Mouse (Mus musculus) intestine, postnatal 0 days (tissue): ENCODE measurements at regions not wholly inside any gene's neighbourhood (a gene's known extent, or its start where the extent isn't known, plus 50 kb on each side); places are given as distances from the start of the nearest gene placed in this dataset.

Source experiments
- ATAC-seq: fragments of 200-750 bp; cut with Nextera tagmentation; 2 replicates; pipeline ENCODE4 v1.8.0; 2017; ENCODE audit warnings: mild to moderate bottlenecking, moderate TSS enrichment, moderate library complexity
- H3K27ac ChIP-seq: fragments of 300-500 bp; sonication (generic); 2 replicates; pipeline ENCODE4 v1.5.1; 2014; ENCODE audit warnings: mild to moderate bottlenecking, low read depth, low read length, moderate library complexity
- H3K27me3 ChIP-seq: fragments of 300-500 bp; sonication (generic); replicated peaks from 2 replicates; pipeline ENCODE4 v1.6.1; 2014; ENCODE audit warnings: low read length, mixed read lengths; ENCODE audit not compliant: control insufficient read depth, insufficient read depth
- H3K36me3 ChIP-seq: fragments of 300-500 bp; sonication (generic); 2 replicates; pipeline ENCODE4 v1.6.1; 2014; ENCODE audit warnings: mild to moderate bottlenecking, moderate library complexity; ENCODE audit not compliant: control insufficient read depth, insufficient read depth
- H3K4me1 ChIP-seq: fragments of 300-500 bp; sonication (generic); replicated peaks from 2 replicates; pipeline ENCODE4 v1.6.1; 2014; ENCODE audit warnings: antibody characterized with exemption, low read length, mixed read lengths; ENCODE audit not compliant: control insufficient read depth, insufficient read depth
- H3K4me2 ChIP-seq: fragments of 300-500 bp; sonication (generic); replicated peaks from 2 replicates; pipeline ENCODE4 v1.6.1; 2014; ENCODE audit warnings: low read depth, mild to moderate bottlenecking, moderate library complexity
- H3K4me3 ChIP-seq: fragments of 300-500 bp; sonication (generic); 2 replicates; pipeline ENCODE4 v1.5.1; 2014; ENCODE audit warnings: low read depth, low read length
- H3K9ac ChIP-seq: fragments of 300-500 bp; sonication (generic); 2 replicates; pipeline ENCODE4 v1.6.1; 2014; ENCODE audit warnings: mild to moderate bottlenecking, low read depth, low read length
- H3K9me3 ChIP-seq: fragments of 300-500 bp; sonication (generic); 2 replicates; pipeline ENCODE4 v1.6.1; 2016; ENCODE audit warnings: mixed run types; ENCODE audit not compliant: control insufficient read depth
- CTCF ChIP-seq: sonication (generic); IDR thresholded peaks from 2 replicates; pipeline ENCODE4 v1.5.1; 2016; ENCODE audit warnings: low read depth, mild to moderate bottlenecking, control low read depth, antibody characterized with exemption, moderate library complexity
- WGBS: fragments of 180-500 bp; shearing (Covaris S2); extraction: QIAGEN DNeasy Blood & Tissue Kit; methylation state at CpG from one replicate; pipeline ENCODE4 v1.1.7; 2014; 5-methylcytosine and 5-hydroxymethylcytosine counted together

DNA sequence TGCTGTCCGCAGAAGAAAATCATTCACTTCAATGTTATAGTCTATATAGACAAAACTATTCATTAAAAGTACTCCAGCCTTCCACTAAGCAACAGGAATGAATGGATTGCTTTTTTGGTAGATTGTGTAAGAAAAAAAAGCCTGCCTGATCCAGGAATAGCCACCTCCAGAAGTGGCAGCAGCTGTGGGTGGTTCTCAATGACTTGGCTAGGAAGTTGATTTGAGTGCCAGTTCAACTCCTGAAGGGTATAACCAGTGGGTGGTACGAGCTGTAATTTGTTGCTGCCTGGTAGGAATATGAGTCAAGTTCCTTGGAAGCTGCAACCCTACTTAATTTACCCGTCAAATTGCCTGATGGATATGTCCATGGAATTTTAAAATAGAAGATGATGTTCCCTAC, 368.3 kb upstream of the Gm9747 start:
- TF ChIP-seq CTCF: no peak
- Histone ChIP-seq H3K27me3 (no peaks in the 10 kb centered on the region), H3K4me1 (no peaks in the 10 kb centered on the region), H3K4me2 (no peak overlapping the region), H3K9ac (no peak overlapping the region), H3K9me3 (no peaks in the 10 kb centered on the region), H3K27ac (no peak overlapping the region), H3K4me3 (no peak overlapping the region), H3K36me3 (no peaks in the 10 kb centered on the region)
- 82% methylated on average over 3 of the region's 3 CpGs for WGBS
- ATAC-seq: no peak

DNA sequence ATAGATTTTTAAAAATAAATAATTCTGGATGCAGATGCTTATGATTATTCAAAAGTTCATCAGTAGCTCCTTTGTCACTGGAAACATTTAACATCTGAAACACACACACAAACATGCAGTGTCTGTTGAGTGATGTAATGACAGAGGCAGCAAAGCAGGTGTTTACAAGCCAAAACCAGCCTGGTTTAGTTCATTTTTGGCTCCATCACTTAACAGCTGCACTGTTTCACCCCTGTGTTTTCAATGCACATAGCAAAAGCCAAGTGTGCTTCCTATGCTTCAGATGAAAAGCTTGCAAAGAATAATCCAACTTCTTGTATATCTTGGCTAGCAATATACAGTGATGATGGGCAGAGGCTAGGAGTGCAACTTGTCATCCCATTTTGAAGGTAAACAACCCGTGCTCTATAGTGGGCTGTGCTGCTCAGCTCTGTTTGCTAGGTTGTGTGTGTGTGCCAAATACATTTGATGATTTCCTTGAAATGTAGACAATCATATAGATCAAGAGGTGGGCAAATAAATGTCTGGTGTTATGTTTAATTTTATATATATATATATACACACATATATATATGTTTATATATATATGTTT, 345.9 kb upstream of the Gm9747 start:
- no peaks in the 10 kb centered on the region for H3K36me3 ChIP-seq
- no peak overlapping the region for H3K9ac ChIP-seq
- H3K4me2 ChIP-seq: no peak overlapping the region
- H3K27me3 ChIP-seq: no peaks in the 10 kb centered on the region
- no peaks in the 10 kb centered on the region for H3K9me3 ChIP-seq
- H3K4me1 ChIP-seq: no peaks in the 10 kb centered on the region
- no peak for TF ChIP-seq CTCF
- H3K4me3 ChIP-seq: no peak overlapping the region
- no peak overlapping the region for H3K27ac ChIP-seq
- ATAC-seq: no peak
- 45% methylated on average over 1 of the region's 1 CpGs for WGBS

DNA sequence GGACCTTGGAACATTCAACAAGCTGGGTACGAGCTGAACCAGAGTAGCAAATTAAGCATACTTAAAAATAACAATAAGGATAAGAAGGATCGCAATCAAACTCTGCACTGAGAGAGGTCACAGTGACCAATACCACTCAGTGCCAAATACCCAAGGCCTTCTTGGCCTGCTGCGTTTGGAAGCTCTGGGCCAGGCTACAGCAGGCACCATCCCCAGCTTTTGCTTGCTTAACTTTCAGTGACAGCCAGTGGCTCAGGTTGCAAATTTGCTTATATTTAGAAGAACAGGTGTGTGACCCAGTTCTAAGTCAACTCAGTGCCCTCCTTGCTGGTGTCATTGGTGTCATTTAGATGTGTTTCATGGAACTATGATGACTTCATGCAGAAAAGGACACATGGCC, 335.7 kb upstream of the Gm9747 start:
- 82% methylated on average over 3 of the region's 3 CpGs for WGBS
- no peak for ATAC-seq
- no peak for TF ChIP-seq CTCF
- H3K9me3 ChIP-seq: no peaks in the 10 kb centered on the region
- no peak overlapping the region for H3K4me3 ChIP-seq
- H3K4me2 ChIP-seq: no peak overlapping the region
- H3K27me3 ChIP-seq: no peaks in the 10 kb centered on the region
- H3K27ac ChIP-seq: no peak overlapping the region
- H3K36me3 ChIP-seq: no peaks in the 10 kb centered on the region
- H3K9ac ChIP-seq: no peak overlapping the region
- H3K4me1 ChIP-seq: no peaks in the 10 kb centered on the region

GRCm38 (mm10) chr1:81900843-81901242, 332.1 kb upstream of the Gm9747 start:
- Histone ChIP-seq H3K9ac (no peak overlapping the region), H3K27ac (no peak overlapping the region), H3K4me1 (no peaks in the 10 kb centered on the region), H3K4me2 (no peak overlapping the region), H3K9me3 (no peaks in the 10 kb centered on the region), H3K4me3 (no peak overlapping the region), H3K36me3 (no peaks in the 10 kb centered on the region), H3K27me3 (no peaks in the 10 kb centered on the region)
- TF ChIP-seq CTCF: no peak
- WGBS: 66% methylated on average over 7 of the region's 7 CpGs
- no peak for ATAC-seq

GRCm38 (mm10) chr1:81904056-81904455, 328.9 kb upstream of the Gm9747 start:
- H3K9me3 ChIP-seq: no peaks in the 10 kb centered on the region
- H3K9ac ChIP-seq: no peak overlapping the region
- H3K4me2 ChIP-seq: no peak overlapping the region
- no peak overlapping the region for H3K27ac ChIP-seq
- H3K36me3 ChIP-seq: no peaks in the 10 kb centered on the region
- no peaks in the 10 kb centered on the region for H3K27me3 ChIP-seq
- no peak overlapping the region for H3K4me3 ChIP-seq
- ATAC-seq: no peak
- TF ChIP-seq CTCF: no peak
- 19% methylated on average over 3 of the region's 3 CpGs for WGBS
- H3K4me1 ChIP-seq: no peaks in the 10 kb centered on the region

GRCm38 (mm10) chr1:81912607-81913006, 320.3 kb upstream of the Gm9747 start:
- no peak overlapping the region for H3K9ac ChIP-seq
- H3K27ac ChIP-seq: no peak overlapping the region
- H3K4me2 ChIP-seq: no peak overlapping the region
- TF ChIP-seq CTCF: no peak
- H3K36me3 ChIP-seq: no peaks in the 10 kb centered on the region
- no peaks in the 10 kb centered on the region for H3K4me1 ChIP-seq
- H3K27me3 ChIP-seq: no peaks in the 10 kb centered on the region
- H3K9me3 ChIP-seq: no peaks in the 10 kb centered on the region
- ATAC-seq: no peak
- H3K4me3 ChIP-seq: no peak overlapping the region

GRCm38 (mm10) chr1:81913561-81913964, 319.3 kb upstream of the Gm9747 start:
- TF ChIP-seq CTCF: no peak
- WGBS: 80% methylated on average over 4 of the region's 4 CpGs
- Histone ChIP-seq H3K4me2 (no peak overlapping the region), H3K36me3 (no peaks in the 10 kb centered on the region), H3K9ac (no peak overlapping the region), H3K27me3 (no peaks in the 10 kb centered on the region), H3K4me3 (no peak overlapping the region), H3K4me1 (no peaks in the 10 kb centered on the region), H3K27ac (no peak overlapping the region), H3K9me3 (no peaks in the 10 kb centered on the region)
- ATAC-seq: no peak
